In genomic region chr3:79496668-79497067, GRCm38 (mm10) we compare ENCODE assay signal across 14 mouse cellular contexts.
"Had no signal": no experiment of that assay in that cellular context is flagged by ENCODE, and none has a peak within 500 bp of the region (broad histone marks: within the 10 kb centered on the region; RNA-seq: fewer than 3 reads in every experiment).

No protein-coding gene starts in this region.

- H3K27me3 ChIP-seq: limb, embryonic 15.5 days; liver, embryonic 13.5 days; stomach, embryonic 15.5 days had no signal

- H3K9ac ChIP-seq: limb, embryonic 15.5 days; liver, embryonic 13.5 days; stomach, embryonic 15.5 days had no signal

- H3K4me2 ChIP-seq: limb, embryonic 15.5 days; liver, embryonic 13.5 days; stomach, embryonic 15.5 days had no signal

- DNase-seq: kidney, adult 18-20 months; kidney, postnatal 10 days; kidney, postnatal 4 days; liver, embryonic 13.5 days; lung, adult 18-20 months; lung, postnatal 14 days; right cerebral cortex, postnatal 14 days; thymus, adult 2 months; thymus, postnatal 25 days had no signal

- H3K4me1 ChIP-seq: limb, embryonic 15.5 days; liver, embryonic 13.5 days; stomach, embryonic 15.5 days had no signal

- H3K4me3 ChIP-seq: left cerebral cortex, adult 2 months; limb, embryonic 15.5 days; liver, embryonic 13.5 days; midbrain, embryonic 10.5 days; stomach, embryonic 15.5 days had no signal

- ATAC-seq: midbrain, embryonic 16.5 days had no signal

- H3K9me3 ChIP-seq: limb, embryonic 15.5 days; liver, embryonic 13.5 days; midbrain, embryonic 10.5 days; stomach, embryonic 15.5 days had no signal

- H3K27ac ChIP-seq: left cerebral cortex, adult 2 months; limb, embryonic 15.5 days; liver, embryonic 13.5 days; midbrain, embryonic 10.5 days; stomach, embryonic 15.5 days had no signal
